Mouse (Mus musculus) effector memory CD4-positive, alpha-beta T cell, adult 7 months (primary cell): Measurements from ENCODE around the gene Sypl. TPM values are rescaled to one million over a fixed set of nuclear protein-coding genes. Genes with fewer than 3 reads are reported as not detected.

Experiments used
- polyA plus RNA-seq: library from polyadenylated mRNA; unstranded; fragments of 100-300 nt; shearing (Covaris generic); gene quantifications from one replicate; pipeline ENCODE4 v1.2.1, GENCODE M21; 2017

Sypl gene
- 37.3 TPM for polyA plus RNA-seq

GRCm38 (mm10) chr12:32953596-32954215 is at the start of gene Sypl:
Gene Sypl (plus strand): TSS chr12:32953891.

Other genes with a start within 250 kb of the Sypl start
- gene Nampt, start 134.3 kb upstream of the Sypl start, polyA plus RNA-seq: 20.9 TPM
- 0.20 TPM for gene Cdhr3, start 139.0 kb downstream of the Sypl start, polyA plus RNA-seq
- 104 TPM for gene Atxn7l1, start 193.8 kb downstream of the Sypl start, polyA plus RNA-seq